Mouse (Mus musculus) adrenal gland, adult 18-20 months (tissue): Measurements from ENCODE around the gene Gstm3. TPM values are rescaled to one million over a fixed set of nuclear protein-coding genes. Genes with fewer than 3 reads are reported as not detected.
A peak's percentile ranks its signal among the peaks of the same experiment; 100 is the strongest.

Experiments used
- DNase-seq, 2 experiments: peaks; one replicate each; pipeline ENCODE4 v3.0.0; 2021 to 2022; ENCODE audit warnings: low spot score in 2 of 2
- total RNA-seq, 2 experiments: library from RNA; stranded (reverse); gene quantifications; 1 replicate in 1 of 2; 2 replicates in 1 of 2; pipeline ENCODE4 v1.2.3; 2021

The Gstm3 gene
- total RNA-seq, 2 experiments from 2014 or later, result 0.33 TPM; not detected in 1

DNA sequence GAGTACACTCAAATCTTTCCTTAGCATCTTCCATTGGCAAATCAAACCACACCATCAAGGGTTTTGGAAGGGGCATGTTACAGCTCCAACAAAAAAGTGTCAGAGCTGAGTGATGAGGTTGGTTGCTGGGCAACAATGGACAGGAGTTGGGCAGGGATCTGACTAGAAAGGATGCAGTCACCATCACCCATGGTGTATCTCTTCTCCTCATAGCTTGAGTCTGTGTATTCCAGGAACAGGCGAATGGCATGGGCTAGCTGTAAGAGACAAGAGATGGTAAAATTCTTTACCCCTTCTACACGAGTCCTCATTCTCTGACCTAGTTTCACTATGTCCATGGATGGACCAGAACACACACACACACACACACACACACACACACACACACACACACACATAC is 37.9 kb downstream of the Gstm3 start:
- no peak for DNase-seq

DNA sequence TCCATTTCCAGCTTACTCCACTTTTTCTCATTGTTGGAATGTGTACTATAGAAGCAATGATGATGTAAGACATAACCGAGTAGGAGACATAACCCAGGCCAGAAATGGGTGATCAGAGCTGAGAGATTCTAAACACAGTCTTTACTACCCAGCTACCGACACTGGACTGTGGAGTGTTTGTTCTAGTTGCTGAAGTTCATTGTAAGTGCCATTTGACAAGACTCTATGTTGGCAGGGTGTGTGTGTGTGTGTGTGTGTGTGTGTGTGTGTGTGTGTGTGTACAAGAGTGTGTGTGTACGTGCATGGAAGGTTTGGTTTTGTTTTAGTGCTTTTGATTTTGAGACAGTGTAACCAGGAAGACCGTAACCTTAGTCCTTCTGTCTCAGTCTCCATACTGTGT is 39.4 kb downstream of the Gstm3 start:
- no peak for DNase-seq

DNA sequence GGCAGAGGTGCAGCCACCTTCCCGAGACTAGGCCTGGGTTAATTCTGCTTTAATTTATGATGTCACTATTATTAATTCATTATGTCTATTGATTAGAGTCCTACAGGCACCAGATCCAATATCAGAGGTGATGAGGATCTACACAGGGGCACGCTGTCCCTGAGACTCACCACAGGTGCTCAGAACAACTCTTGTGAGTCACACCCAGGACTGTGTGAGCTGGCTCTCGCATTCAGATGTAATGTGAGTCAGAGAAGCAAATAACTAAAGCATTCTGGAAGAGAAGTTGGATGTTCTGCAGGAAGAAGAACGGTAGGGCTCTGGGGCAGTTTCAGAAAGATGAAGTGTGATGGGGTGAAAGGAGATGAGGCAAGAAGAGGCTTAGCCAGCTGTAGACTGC is 39.8 kb downstream of the Gstm3 start:
- no peak for DNase-seq

DNA sequence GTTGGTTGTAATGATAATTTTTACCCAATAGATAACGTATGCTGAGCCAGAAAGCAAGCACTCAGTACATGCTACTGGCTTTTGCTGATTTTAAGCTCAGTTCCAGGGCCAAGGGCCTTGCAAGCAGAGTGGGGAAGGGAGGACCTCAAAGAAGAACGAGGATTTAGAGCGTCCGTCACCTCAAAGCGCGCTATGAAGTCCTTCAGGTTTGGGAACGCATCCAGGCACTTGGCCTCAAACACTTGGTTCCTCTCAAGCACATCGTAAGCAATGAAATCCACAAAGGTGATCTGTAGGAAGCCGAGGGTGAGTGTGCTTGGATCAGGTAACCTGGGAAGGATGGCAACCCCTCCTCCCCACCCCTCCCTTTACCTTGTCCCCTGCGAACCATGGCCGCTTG is 40.4 kb downstream of the Gstm3 start:
- no peak for DNase-seq

DNA sequence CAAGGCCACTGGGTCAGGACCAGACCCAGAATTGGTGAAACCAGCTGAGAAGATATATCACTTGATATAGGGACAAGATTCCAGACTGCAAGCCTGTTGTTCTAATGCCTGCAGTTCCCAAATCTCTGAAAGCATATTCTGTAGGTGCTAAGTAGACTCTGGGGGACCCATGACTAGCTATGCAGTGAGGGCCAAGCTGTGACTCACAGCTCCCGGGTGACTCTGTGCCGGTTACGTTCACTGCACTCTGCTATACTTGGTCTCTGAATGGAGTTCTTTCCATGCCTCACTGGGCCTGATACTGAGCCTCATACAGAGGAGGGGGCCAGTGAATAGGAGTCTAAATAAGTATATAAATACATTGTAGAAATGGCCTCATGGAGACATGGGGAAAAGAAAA is 41.2 kb downstream of the Gstm3 start:
- no peak for DNase-seq

DNA sequence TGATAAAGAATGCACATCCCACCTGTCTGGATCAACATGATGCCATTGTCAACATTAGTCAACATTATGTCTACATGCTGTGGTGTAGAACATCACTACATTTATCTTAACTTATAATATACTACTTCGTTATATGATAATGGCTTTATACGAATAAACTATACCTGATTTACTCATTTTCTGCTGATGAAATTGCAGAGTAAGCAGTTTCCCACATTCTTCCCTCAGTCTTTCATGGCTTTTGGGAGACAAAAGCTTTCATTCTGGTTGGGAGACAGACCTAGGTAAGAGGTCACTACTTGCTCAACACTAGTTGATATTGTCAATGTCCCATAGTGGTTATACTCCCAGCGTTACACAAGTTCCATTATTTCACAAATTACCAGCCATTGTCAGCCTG is 43.7 kb downstream of the Gstm3 start:
- DNase-seq, result no peak

DNA sequence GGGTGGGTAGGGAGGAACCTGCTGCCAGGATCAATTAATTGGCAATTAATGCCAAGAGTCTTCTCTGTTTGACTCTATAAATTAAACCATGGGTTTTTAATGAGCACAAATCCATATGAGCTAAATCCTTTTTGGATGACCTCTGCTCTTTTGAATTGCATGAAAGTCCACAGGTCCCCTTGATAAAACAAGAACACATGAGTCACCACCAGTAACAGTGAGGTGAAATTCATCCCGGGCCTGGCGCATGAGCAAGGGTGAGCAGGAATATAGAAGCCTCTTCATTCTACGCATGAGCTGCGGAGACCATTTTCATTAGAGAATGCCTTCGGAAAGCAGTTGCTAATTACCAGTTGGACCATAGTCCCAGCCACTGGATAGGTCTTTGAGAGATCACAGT is 48.7 kb downstream of the Gstm3 start:
- no peak for DNase-seq

DNA sequence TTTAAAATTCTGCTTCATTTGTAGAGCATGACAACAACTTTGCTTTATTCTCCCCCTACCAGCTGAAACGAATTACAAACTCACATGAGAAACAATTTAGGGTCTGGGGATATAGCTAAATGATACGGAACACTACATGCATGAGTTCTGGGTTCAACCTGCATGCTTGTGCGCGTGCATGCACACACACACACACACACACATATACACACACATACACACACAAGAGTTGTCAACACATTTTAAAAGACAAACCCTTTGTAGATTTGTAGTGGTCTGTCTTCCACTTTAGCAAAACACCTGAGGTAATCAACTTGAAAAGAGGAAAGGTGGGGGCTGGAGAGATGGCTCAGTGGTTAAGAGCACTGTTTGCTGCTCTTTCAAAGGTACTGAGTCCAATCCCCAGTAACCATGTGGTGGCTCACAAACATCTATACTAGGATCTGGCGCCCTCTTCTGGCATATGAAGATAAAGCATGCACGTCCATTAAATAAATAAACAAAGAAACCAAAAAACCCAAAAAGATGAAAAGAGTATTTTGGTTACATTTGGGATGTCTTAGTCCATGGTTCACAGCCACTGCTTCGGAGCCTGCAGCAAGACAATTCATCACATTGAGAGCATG is 51.2 kb downstream of the Gstm3 start:
- peak; percentile 46 to 55 for DNase-seq

DNA sequence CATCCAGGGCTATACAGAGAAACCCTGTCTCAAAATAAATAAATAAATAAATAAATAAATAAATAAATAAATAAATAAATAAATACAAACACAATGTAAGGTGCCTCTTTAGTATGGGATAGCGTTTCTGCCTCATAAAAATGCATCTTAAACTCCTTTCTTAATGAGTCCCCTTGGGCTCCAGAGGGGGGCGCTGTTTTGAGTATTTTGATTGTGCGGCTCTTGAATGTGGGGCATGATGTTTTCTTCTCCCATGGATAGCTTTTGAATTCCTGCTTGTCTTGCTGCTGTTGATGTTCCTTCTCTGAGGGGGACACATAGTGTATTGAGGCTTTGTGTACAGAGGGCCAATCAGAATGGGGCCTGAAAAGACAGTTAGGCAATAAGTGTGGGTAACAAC is 52.0 kb downstream of the Gstm3 start:
- no peak for DNase-seq

DNA sequence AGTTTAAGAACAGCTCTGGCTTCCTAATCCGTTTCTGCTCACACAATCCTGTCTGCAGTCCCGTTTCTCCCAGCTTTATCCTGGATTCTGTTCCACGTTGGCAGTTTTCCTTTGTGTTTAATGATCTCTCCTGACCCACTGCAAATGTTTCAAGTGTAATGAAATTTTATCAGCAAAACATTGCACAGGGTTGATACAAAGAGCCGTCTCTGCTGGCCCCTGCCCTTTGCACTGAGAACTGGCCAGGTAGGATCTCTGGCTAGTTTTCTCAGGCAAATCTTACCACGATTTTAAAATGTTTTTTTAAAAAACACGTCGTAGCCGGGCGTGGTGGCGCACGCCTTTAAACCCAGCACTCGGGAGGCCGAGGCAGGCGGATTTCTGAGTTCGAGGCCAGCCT is 52.4 kb downstream of the Gstm3 start:
- no peak for DNase-seq

Other genes starting within 250 kb of the Gstm3 start
- 10 to 100 TPM; 13.2 to 34.7 TPM for gene Csf1, start 208.8 kb downstream of the Gstm3 start, total RNA-seq
- not detected for gene Eps8l3, start 92.1 kb downstream of the Gstm3 start, total RNA-seq
- gene Gstm5, start 73.5 kb downstream of the Gstm3 start, total RNA-seq, result 10 to 100 TPM; 30.0 to 48.3 TPM
- gene Gstm7, start 37.5 kb downstream of the Gstm3 start, total RNA-seq, result 100 to 1,000 TPM; 143 to 179 TPM
- gene Gstm6, start 25.5 kb downstream of the Gstm3 start, total RNA-seq, result 1 to 10 TPM; 6.1 to 8.0 TPM
- 100 to 1,000 TPM; 211 to 280 TPM for gene Gstm2, start 17.2 kb upstream of the Gstm3 start, total RNA-seq
- 100 to 1,000 TPM; 423 to 620 TPM for gene Gstm1, start 48.7 kb upstream of the Gstm3 start, total RNA-seq
- 10 to 100 TPM; 19.6 to 20.3 TPM for gene Gstm4, start 75.6 kb upstream of the Gstm3 start, total RNA-seq
- 100 to 1,000 TPM; 130 to 192 TPM for gene Ampd2, start 117.4 kb upstream of the Gstm3 start, total RNA-seq
- 10 to 100 TPM; 11.0 to 18.6 TPM for gene Gnat2, start 123.5 kb upstream of the Gstm3 start, total RNA-seq
- gene Gnai3, start 176.9 kb upstream of the Gstm3 start, total RNA-seq, result 100 to 1,000 TPM; 160 to 166 TPM
- gene Gpr61, start 185.6 kb upstream of the Gstm3 start, total RNA-seq, result under 1 TPM; 0.19 to 0.23 TPM
- gene Amigo1, start 217.1 kb upstream of the Gstm3 start, total RNA-seq, result 10 to 100 TPM; 23.1 to 23.5 TPM
- gene Cyb561d1, start 231.9 kb upstream of the Gstm3 start, total RNA-seq, result 1 to 10 TPM; 7.3 to 8.6 TPM
- 1 to 10 TPM; 8.2 to 8.5 TPM for gene Atxn7l2, start 241.7 kb upstream of the Gstm3 start, total RNA-seq